Mouse (Mus musculus): ENCODE results near the gene Olfr1391.
"Not testable (repeated sequence)": the region's sequence is repeated elsewhere in the genome, so short reads cannot be mapped to it uniquely, and the experiment has no call there.

Olfr1391 gene

DNA sequence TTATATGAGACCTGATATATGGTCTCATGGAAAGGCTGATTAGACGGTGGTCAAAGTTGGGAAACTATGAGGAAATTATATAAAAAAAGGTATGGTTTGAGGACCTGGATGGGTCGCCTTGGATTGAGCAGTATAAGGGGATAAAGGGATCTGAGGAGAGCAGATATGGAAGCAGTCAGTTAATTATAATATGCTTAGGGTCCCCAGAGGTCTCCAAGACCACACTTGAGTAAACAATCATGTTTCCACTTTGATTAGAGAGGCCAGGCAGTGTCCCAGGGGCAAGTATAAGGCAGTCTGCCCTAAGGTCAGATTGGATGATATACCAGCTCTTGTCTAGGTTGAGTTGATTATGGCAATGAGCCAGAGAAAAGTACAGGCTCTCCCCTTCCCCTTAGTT, at the start of gene Olfr1391:
Gene Olfr1391, plus strand, starts transcription at position 301 of the 400 bp plus-strand sequence.
- DNase-seq (ENCODE audit: low spot score), result no peak

DNA sequence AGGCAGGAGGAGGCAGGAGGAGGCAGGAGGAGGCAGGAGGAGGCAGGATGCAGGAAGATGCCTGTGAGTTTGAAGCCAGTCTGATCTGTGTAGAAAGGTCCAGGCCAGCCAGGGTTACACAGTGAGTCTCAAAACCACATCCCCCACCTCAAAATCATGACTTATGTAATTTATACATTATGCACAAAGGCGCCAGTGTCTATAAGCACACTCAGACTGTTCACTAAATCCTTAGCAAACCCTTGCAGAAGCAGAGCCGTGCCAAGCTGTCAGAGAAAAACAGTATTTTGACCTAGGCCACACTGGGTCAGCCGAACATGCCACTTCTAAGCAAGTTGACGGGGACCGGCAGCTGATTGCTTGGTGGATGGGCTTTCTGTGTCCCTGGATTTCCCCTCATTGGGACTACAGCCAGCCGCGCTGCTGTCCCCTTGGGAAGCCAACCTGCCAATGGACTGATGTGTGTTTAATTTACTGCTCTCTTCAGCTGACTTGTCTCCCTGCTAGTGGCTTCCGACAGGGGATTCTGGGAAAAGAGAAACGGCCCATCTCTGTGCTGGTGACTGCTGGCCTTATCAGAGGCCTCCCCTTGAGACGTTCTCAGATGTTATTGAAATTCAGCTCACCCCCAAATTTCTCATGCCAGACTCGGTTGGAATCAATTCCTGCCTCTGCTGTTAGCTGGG, 48.6 kb upstream of the Olfr1391 start:
- DNase-seq (ENCODE audit: low spot score), result no peak

DNA sequence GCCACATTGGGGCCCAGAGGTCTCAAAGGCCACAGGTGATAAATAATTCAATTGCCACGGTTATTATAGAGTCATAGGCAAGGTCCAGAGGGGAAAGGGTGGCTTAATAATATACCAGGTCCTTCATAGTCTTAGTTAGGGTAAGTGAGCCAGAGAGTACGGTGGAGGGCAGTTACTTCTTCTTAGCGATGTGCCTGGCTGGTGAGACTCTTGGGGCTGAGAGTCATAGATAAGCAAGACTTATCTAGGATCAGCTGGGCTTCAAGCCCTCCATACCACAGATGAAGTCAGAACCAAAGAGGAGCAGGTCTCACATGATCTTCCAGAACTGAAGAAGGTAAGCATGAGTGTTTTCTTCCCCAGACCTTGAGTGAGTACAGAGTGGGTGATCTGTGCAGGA, 44.3 kb upstream of the Olfr1391 start, which contains the start of gene Olfr1393:
Gene Olfr1393, plus strand, starts transcription at position 83 of the 400 bp plus-strand sequence.
- DNase-seq (ENCODE audit: low spot score), result no peak

DNA sequence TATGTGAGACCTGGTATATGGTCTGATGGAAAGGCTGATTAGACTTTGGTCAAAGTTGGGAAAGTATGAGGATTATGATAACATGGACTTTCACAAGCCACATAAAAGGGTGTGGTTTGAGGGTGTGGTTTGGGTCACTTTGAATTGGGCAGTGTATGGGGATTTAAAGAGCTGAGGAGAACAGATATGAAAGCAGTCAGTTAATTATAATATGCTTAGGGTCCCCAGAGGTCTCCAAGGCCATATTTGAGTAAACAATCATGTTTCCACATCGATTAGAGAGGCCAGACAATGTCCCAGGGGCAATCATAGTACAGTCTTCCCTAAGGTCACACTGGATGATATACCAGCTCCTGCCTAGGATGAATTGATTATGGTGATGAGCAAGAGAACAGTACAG, 37.6 kb upstream of the Olfr1391 start, which contains the start of gene Olfr1392:
Gene Olfr1392, plus strand, starts transcription at position 301 of the 400 bp plus-strand sequence.
- not testable (repeated sequence) for DNase-seq (ENCODE audit: low spot score)

DNA sequence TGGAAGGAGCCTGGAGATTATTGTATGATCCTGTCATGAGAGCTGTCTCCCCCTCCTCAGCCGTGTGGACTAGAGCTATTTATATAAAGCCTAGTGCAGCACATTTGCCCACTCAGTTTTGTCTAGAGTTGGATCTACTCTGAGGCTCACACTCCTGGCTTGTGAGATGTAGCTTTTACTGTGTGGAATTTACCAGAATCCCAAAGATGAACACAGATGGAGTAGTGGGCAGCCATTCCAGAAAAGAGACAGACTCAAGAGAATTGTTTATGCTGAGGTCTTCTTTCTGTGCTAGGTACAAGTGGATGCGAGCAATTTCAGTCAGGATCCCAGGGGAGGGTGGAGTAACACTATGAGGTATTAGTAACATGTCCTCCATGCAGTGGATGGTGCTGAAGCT, 35.3 kb upstream of the Olfr1391 start:
- DNase-seq (ENCODE audit: low spot score), result no peak

DNA sequence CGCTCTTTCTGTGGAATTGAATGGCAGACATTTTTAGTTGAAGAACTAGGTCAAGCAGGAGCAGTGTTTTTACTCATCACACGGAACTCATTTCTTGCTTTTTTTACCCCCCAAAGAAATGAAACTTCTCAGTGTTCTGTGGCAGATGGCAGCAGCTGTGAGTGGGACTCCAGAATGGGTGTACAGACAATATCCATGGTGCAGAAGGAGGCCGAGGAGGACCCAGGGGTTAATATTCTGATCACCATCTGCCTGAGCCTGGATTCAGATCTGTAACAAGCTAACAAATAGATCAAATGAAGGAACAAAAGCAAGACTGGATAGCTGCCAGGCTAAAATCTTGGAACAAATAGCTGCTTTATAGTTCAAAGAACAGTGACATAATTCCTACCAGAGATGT, 29.8 kb upstream of the Olfr1391 start:
- DNase-seq (ENCODE audit: low spot score), result no peak

DNA sequence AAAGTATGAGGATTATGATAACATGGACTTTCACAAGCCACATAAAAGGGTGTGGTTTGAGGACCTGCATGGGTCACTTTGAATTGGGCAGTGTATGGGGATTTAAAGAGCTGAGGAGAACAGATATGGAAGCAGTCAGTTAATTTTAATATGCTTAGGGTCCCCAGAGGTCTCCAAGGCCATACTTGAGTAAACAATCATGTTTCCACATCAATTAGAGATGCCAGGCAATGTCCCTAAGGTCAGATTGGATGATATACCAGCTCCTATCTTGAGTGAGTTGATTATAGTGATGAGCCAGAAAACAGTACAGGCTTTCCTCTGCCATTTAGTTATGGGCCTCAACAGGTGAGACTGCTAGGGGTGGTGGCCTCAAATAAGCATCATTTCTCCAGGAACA, 18.1 kb upstream of the Olfr1391 start, which contains the start of gene Olfr10:
Gene Olfr10, plus strand, starts transcription at position 301 of the 400 bp plus-strand sequence.
- DNase-seq (ENCODE audit: low spot score), result no peak

DNA sequence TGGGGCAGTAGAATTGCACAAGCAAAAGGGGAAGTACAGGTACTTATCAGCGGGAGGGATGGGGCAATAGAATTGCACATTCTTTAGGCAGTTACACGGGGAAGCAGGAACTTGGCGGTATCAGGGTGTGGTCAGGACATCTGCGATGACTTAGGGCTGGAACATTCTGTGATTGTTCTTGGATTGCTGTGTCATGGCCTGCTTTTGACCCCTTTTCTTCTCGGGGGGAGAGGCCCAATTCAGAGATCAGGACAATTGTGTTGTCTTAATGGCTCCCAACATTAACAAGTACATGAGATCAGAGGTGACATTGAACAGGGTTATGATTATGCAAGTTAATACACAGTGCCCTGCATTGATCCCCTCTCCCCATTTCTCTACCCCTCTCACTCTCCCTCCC, 14.0 kb upstream of the Olfr1391 start:
- not testable (repeated sequence) for DNase-seq (ENCODE audit: low spot score)

DNA sequence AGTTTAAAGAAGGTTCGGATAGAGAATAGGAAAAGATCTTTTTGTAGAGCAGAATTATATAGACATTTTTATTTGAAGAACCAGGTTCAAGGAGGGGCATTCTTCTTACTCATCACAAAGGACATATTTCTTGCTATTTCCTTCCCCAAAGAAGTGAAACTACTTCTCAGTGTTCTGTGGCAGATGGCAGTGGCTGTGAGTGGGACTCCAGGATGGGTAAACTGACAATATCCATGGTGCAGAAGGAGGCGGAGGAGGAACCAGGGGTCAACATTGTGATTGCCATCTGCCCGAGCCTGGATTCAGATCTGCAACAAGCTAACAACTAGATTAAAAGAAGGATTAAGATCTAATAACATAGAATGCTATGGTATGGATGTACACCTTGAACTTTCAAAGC, 4.2 kb downstream of the Olfr1391 start:
- DNase-seq (ENCODE audit: low spot score), result no peak

DNA sequence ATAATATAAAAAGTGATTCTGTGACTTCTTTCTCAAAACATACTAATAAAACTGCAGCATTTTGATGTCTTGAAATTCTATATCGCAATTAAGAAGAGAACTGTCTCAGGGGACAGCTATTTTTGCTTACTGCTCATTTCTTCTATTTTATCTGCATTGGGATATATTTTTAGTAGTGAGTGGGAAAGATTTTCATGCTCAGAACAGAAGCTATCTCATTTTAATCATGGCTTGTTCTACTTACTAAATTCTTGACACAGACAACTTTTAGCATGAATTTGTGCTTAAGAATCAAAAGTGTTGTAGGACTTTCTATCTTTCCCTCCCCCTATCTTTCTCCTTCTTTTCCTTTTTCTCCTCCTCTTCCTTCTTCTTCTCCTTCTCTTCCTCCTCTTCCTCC, 7.1 kb downstream of the Olfr1391 start:
- no peak for DNase-seq (ENCODE audit: low spot score)

DNA sequence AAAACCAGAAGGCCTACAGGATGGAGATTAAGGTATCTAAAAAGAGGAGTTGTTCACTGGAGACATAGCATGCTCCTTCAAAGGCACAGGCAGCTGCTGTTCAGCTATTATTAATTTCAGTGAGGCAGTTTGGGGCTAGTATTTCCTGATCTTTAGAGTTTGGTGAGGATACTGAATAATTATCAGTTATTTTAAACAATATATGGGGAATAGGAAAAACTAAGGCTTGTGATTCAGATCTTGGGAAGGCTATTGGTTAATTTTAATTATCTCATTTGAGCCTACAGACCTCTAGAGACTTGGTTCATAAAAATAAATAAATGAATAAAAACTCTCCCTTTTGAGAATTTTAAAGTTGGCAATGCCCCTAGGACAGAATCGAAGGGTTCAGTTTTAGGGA, 12.3 kb downstream of the Olfr1391 start, which contains the start of gene Olfr1390:
Gene Olfr1390, plus strand, starts transcription at position 301 of the 400 bp plus-strand sequence.
- DNase-seq (ENCODE audit: low spot score), result no peak

DNA sequence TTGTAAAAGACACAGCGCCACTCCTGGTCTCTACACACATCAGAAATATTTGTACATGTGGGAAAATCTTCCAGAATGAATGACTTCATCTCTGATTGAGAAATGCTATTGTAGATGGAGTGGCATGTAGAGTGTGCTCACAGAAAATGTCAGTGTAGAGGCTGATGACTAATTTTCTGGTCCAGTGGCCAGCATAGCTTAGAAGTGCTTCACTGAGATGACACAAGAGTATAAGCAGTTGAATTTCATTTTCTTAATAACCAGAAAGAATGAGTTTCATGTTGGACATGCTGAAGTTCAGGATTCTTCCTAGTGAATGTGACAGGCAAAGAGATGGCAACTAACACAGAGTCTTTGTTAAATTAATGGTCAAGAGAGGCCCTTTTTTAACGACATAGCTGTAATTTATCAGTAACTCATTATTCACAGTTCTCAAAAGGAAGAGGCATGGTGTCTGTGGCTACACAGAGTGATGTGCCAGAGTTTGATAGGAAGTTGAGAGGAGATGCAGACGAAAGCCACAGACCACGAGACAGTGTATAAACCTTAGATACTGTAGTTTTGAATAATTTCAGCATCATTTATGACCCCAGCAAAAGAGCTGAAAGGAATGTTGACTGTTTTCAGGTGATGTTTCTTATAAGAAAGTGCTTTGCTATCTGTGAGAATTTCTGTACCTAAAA, 14.7 kb downstream of the Olfr1391 start:
- no peak for DNase-seq (ENCODE audit: low spot score)
